Mouse (Mus musculus) gastrocnemius, postnatal 4 days (tissue): ENCODE results near the gene Fam229a. TPM values are rescaled to one million over a fixed set of nuclear protein-coding genes. Genes with fewer than 3 reads are reported as not detected.

Source experiments
- DNase-seq, 2 experiments: peaks; one replicate each; pipeline ENCODE4 v3.0.0; 2021 to 2022; ENCODE audit warnings: low spot score in 2 of 2, mixed read lengths in 2 of 2
- total RNA-seq, 2 experiments: library from RNA; stranded (reverse); gene quantifications; 2 replicates each; pipeline ENCODE4 v1.2.3; 2021

Fam229a gene
- total RNA-seq, 2 experiments from 2014 or later: not detected

- DNase-seq: no peak
Observed at GRCm38 (mm10) chr4:129495672-129496562, 4.9 kb downstream of the Fam229a start.

DNA sequence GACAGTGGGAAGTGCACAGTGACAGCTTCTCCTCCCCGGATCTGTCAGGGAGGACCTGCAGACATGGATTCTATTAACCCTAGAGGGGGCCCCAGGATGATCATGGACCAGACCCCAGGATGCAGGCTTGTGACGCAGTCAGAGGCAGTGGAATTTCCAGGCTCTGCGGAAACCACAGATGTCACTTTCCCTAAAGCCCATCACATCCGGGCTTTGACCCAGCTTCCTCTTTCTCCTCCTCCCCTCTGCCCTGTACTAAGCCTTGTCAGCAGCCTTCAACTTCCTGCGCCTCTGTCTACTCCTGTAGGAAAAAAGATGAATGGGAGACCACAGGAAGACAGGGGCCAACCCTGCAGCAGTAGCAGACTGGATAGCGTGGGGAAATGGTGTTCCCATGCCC lies 5.6 kb downstream of the Fam229a start:
- DNase-seq: peak in 1 of 2 experiments; percentile 21

GRCm38 (mm10) chr4:129498941-129499340 lies 8.0 kb downstream of the Fam229a start:
- DNase-seq: no peak

DNA sequence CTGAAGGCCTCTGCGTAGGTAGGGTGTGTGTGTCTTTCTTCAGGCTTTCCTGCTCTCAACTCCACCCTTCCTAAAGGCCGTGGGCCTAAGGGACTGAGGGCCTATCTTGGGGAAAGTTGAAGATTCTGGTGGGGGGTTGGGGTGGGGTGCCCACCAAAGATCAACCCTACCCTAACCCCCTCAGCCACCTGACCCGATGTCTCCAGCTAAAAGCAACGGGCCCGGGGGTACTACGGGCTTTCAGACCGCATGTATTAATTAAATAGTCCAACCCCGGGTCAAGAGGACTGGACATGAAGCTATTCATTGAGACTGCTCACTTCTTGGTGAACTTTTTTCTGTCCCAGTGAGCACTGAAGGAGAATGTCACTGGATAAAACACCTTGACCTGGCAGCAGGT lies 9.0 kb downstream of the Fam229a start:
- no peak for DNase-seq

DNA sequence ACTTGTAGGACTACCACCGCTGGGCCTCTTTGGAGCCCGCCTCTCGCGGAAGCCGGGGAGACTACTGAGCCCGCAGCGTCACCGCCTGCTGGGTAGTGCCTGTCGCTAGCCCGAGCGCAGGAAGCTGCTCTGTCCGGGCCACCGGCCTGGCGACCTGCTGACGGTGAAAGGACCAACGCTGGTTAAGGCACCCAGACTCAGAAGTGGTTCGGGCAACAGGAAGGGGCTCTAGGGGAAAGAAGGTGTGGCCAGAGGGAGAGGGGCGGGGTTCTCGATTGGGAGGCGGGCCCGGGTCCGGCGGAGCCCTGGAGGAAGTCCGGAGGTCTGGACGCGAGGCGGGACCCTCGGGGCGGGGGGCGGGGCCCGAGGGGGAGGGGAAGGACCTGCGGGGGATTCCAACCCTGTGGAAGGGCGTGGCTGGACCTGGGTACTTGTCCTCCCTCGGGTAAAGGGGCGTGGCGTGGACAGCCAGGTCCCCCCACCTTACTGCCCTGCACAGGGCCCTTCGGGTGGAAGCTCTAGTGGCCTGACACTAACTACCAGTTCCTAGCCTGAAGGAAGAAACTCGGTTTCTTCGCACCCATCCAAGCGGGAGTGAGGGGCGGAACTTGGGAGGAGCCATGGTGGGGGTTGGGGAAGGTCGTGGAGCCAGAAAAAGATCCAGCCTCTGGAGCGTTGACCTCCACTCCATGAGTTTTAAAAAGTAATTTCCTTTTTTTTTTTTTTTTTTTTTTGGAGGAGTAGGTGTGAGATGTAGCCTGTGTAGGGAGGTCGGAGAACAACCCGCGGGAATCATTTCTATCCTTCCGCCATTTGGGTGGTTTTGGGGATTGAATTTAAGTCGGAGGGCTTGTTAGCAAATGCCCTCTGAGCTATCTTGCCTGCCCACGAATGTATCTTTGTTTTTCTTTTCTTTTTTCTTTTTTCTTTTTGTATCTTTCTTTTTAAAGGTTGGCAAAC lies 9.9 kb downstream of the Fam229a start:
- peak; percentile 80 to 90 for DNase-seq

DNA sequence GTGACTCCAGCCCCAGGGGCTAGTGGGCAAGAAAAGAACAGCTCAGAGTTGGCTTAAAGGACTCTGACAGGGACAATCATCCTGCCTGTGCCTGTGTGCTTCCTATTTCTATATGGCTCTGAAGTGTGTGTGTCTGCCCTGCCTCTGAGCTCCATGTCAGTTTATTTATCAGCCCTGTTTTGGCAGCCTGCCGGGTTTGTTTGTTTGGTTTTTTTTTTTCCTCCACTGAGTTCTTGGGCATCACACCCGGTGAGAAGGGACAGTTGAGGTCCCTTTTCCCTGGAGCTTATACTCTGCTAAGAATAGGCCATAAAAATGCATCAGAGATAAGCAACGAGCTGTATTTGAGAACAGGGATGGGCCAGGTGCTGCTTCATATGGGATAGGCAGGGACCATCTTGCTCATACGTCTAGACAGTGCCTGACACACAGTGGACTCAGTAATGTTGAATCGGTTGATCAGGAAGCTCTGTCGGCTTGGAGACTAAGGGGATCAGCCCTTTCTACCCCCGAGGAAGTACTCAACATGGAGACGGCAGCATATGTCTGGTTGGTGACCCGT lies 11.4 kb downstream of the Fam229a start:
- no peak for DNase-seq

DNA sequence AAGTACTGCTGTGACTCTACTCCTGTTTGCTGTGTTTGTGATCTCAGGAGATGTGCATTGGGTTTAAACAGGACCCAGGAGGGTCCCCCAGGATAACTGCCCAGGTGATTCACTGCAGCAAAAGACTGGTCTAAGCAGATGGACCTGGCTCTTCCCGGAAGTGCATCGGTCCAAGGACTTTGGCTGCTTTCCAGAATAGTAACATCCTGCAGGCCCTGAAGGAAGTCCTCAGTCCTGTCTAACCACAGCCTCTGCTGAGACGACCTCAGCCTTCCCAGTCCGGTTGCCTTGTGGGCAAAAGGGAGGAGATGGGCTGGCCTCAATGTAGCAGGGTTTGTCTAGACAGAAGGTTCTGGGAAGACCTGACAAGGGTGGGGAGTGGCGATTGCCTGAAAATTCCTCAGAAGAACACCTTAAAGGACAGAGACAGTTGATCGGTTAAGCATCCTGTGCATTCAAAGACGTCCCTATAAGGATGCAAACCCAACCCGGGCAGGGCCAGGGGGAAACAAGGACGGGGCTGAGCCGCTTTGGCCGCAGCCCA lies 12.0 kb downstream of the Fam229a start:
- DNase-seq: no peak

GRCm38 (mm10) chr4:129505511-129505910 lies 14.5 kb downstream of the Fam229a start:
- no peak for DNase-seq

- DNase-seq: no peak
Observed at GRCm38 (mm10) chr4:129507434-129508236, 16.6 kb downstream of the Fam229a start.

- no peak for DNase-seq
Observed at GRCm38 (mm10) chr4:129508237-129508515, 17.2 kb downstream of the Fam229a start.

DNA sequence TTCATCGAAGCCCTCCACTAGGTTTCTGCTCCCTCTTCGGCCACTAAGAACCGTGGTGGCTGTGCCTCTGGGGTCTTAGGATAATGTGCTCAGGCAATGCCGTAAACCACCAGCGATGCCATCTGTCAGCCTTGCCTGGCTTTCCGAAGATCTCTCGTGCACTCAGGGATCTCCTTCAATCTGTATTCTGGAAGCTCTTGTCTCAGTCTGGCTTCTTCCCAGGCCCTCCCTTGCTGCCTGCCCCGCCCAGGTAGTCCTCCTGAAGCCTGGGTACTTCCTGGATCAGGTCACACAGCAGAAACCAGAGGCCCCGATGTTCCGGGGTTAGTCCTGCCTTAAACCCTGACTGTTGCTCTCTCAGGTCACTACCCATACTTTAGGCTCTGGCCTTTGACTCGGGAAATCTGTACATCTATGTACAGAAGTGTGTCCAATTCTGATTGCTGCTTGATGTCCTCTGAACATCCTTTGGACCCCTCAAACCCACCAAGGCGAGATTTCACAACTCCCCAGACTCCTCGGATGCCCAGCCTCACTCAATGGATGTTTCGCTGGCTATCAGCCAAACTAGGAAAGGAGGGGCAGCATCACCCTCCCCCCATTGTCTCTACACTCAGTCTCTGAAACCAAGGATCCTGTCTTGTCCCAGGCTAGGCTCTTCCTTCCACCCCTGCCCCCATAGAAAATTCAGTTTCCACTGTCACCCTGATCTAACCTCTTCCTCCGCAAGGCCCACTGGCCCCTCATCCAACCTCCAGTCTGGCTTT lies 18.0 kb downstream of the Fam229a start:
- DNase-seq: no peak

GRCm38 (mm10) chr4:129509650-129510049 lies 18.7 kb downstream of the Fam229a start:
- DNase-seq: no peak

GRCm38 (mm10) chr4:129510723-129511412 lies 19.9 kb downstream of the Fam229a start:
- DNase-seq: no peak

- no peak for DNase-seq
Observed at GRCm38 (mm10) chr4:129511413-129512096, 20.6 kb downstream of the Fam229a start.

DNA sequence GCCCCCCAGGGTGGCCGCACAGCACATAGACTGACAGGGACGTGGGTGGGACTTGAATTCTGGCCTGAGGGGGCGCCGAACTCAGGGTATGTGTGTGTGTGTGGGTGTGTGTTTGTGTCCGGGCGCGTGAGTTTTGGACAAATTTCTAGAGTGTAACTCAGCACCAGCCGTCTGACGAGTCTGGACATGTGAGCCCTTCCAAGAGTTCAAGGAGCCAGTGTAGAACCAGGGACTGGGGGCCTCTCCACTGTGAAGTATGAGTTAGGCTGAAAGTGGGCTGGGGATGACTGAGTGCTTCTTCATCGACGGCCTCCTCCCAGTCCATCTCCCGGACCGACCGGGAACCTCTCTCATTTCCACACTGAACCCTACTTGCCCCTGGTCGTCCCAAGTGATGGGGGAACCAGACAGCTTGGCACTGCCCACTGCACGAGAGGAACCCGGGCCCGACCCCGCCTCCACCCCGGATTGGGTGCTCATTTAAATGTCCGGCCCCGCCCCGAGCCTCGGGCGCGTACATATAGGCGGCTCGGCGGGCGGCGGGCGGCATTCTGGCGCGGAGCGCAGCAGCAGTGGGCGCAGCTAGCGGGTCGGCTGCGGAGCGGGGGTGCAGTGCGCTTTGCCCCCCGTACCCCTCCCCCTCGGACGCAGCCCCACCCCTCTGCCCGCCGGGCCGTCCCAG lies 22.2 kb downstream of the Fam229a start, which contains the start of gene Marcksl1:
TSS of gene Marcksl1 (plus strand) at position 496 of the 682 bp plus-strand sequence.
- peak; percentile 82 to 90 for DNase-seq

- DNase-seq: no peak
Observed at GRCm38 (mm10) chr4:129513891-129514290, 22.9 kb downstream of the Fam229a start.

DNA sequence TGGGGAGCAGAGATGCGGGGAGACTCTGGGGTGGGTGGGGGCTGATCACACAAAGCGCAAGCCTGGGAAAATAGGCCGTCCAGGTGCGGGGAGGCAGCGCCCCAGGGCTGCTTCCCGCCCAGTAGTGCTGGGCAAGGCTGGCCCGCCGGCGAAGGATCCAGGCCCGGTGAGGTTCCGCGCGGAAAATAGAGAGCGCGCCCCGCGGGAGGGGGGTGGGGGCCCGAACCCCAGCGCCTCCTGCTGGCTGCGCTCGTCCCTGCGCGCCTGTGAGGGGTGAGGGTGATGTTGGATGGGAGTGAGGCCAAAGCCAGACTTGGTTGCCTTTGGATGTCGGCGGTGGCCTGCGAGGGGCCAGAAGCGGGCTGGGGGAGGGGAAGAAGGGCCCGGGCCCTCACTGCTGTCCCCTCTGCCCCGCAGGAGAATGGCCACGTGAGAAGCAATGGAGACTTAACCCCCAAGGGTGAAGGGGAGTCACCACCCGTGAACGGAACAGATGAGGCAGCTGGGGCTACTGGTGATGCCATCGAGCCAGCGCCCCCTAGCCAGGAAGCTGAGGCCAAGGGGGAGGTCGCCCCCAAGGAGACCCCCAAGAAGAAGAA lies 23.4 kb downstream of the Fam229a start:
- DNase-seq: peak; percentile 58 to 72
